Mouse (Mus musculus) CH12.LX (cell line): Measurements from ENCODE around the gene Cfl2.

Experiments
- CTCF ChIP-seq, 2 experiments: IDR thresholded peaks in 1 of 2; conservative IDR thresholded peaks in 1 of 2; 2 replicates each; pipeline ENCODE4 v1.5.1; 2011 to 2012; ENCODE audit warnings: low read depth in 2 of 2, low read length in 2 of 2, improper control_type of control experiment in 1 of 2, inconsistent platforms in 1 of 2, mild to moderate bottlenecking in 1 of 2, moderate library complexity in 1 of 2
- JUN ChIP-seq: IDR thresholded peaks from 2 replicates; pipeline ENCODE4 v1.6.1; 2011; ENCODE audit warnings: low read depth, mild to moderate bottlenecking, low read length, improper control_type of control experiment, moderate library complexity; ENCODE audit not compliant: insufficient read depth
- MEF2A ChIP-seq: IDR thresholded peaks from 2 replicates; pipeline ENCODE4 v1.6.1; 2014; ENCODE audit warnings: low read depth, mild to moderate bottlenecking, inconsistent platforms, low read length, improper control_type of control experiment, borderline replicate concordance
- NRF1 ChIP-seq: IDR thresholded peaks from 2 replicates; pipeline ENCODE4 v1.6.1; 2014; ENCODE audit warnings: low read depth, mild to moderate bottlenecking, inconsistent platforms, low read length, improper control_type of control experiment, moderate library complexity
- POLR2AphosphoS2 ChIP-seq: IDR thresholded peaks from 2 replicates; pipeline ENCODE4 v1.6.1; 2011; ENCODE audit warnings: low read depth, low read length, improper control_type of control experiment
- RAD21 ChIP-seq: IDR thresholded peaks from 2 replicates; pipeline ENCODE4 v1.6.1; 2011; ENCODE audit warnings: low read depth, mild to moderate bottlenecking, low read length, improper control_type of control experiment, moderate library complexity
- SIN3A ChIP-seq: IDR thresholded peaks from 2 replicates; pipeline ENCODE4 v1.6.1; 2012; ENCODE audit warnings: low read length, improper control_type of control experiment, inconsistent platforms
- ZNF384 ChIP-seq: IDR thresholded peaks from 2 replicates; pipeline ENCODE4 v1.6.1; 2012; ENCODE audit warnings: low read depth, low read length, improper control_type of control experiment, inconsistent platforms

- TF ChIP-seq ZNF384: no peak
- no peak for TF ChIP-seq CTCF (conservative IDR thresholded peaks at IDR 0.05 in 1 of 2, IDR thresholded peaks at IDR 0.05 in 1 of 2; ENCODE audit: low read depth in 2 of 2, low read length in 2 of 2)
- no peak for TF ChIP-seq POLR2AphosphoS2
- TF ChIP-seq MEF2A: no peak
- no peak for TF ChIP-seq SIN3A
- no peak for TF ChIP-seq NRF1
- no peak for TF ChIP-seq JUN
- TF ChIP-seq RAD21: no peak
Measured at GRCm38 (mm10) chr12:54887580-54888127, 25.0 kb upstream of the Cfl2 start.
